In the genomic region with DNA sequence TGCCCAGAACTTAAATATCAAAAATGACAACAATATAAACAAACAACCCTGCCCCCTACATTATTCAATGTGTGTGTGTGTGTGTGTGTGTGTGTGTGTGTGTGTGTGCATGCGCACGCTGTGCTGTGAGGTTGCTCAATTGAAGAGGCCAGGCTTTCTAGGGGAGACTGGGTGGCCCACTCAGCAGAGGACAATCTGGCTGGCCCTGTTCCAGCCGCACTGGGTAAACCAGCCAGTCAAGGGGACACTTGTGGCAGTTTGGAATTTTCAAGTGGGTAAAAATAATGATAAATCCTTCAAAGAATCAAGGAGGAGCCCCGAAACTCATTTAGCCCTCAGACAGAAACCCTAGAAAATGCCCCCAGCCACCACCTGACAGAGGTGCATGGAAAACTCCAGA, we compare ENCODE assay signal across 9 mouse cellular contexts.
DNase-seq lines count a peak whose midpoint lies in the region; ATAC-seq lines count a peak whose summit lies in the region.
"Had no signal": no experiment of that assay in that cellular context is flagged by ENCODE, and none has a peak within 500 bp of the region (broad histone marks: within the 10 kb centered on the region; RNA-seq: fewer than 3 reads in every experiment).

No protein-coding gene starts in this region.

- H3K27ac ChIP-seq in heart, embryonic 13.5 days (replicated peaks) = peak overlapping the region; percentile 63; the same call in 1 of the 2 replicates
- H3K27ac ChIP-seq in heart, embryonic 10.5 days = no peak overlapping the region
- H3K27ac ChIP-seq in intestine, embryonic 15.5 days = no peak overlapping the region; the same call in 1 of the 2 replicates
- H3K27ac ChIP-seq: layer of hippocampus, adult 2 months had no signal

- H3K9me3 ChIP-seq in heart, embryonic 13.5 days = no peaks in the 10 kb centered on the region
- no peaks in the 10 kb centered on the region for H3K9me3 ChIP-seq in heart, embryonic 10.5 days
- no peaks in the 10 kb centered on the region for H3K9me3 ChIP-seq in intestine, embryonic 15.5 days

- 46% methylated on average over 4 of the region's 4 CpGs for WGBS in heart, embryonic 13.5 days
- 76% methylated on average over 4 of the region's 4 CpGs for WGBS in heart, embryonic 10.5 days
- WGBS in intestine, embryonic 15.5 days = 58% methylated on average over 4 of the region's 4 CpGs

- ATAC-seq in heart, embryonic 13.5 days (ENCODE audit: extremely low read depth, insufficient number of reproducible peaks, low FRiP score, low TSS enrichment) = no peak
- ATAC-seq in intestine, embryonic 15.5 days = peak; percentile 41; the same call in 1 of the 2 replicates

- H3K4me1 ChIP-seq in heart, embryonic 13.5 days = peaks cover 27% of the 10 kb centered on the region
- peaks cover 25% of the 10 kb centered on the region for H3K4me1 ChIP-seq in heart, embryonic 10.5 days
- H3K4me1 ChIP-seq in intestine, embryonic 15.5 days (replicated peaks) = peaks cover 14% of the 10 kb centered on the region

- H3K27me3 ChIP-seq in heart, embryonic 13.5 days (replicated peaks) = no peaks in the 10 kb centered on the region
- no peaks in the 10 kb centered on the region for H3K27me3 ChIP-seq in heart, embryonic 10.5 days (ENCODE audit: insufficient read depth, poor library complexity, severe bottlenecking)
- no peaks in the 10 kb centered on the region for H3K27me3 ChIP-seq in intestine, embryonic 15.5 days (replicated peaks)

- no peak for DNase-seq in heart, embryonic 10.5 days (ENCODE audit: low spot score)
- peak; percentile 31 for DNase-seq in retina, postnatal 1 day
- no peak for DNase-seq in retina, embryonic 14.5 days (ENCODE audit: low spot score)
- peak; percentile 73 to 85 for DNase-seq in lung, postnatal 4 days
- DNase-seq in MN1 (ENCODE audit: low spot score) = no peak
- DNase-seq in Muller cell, postnatal 12 days (ENCODE audit: inconsistent ontology term) = no peak

- no peak overlapping the region for H3K4me3 ChIP-seq in heart, embryonic 13.5 days
- H3K4me3 ChIP-seq in heart, embryonic 10.5 days = no peak overlapping the region
- no peak overlapping the region for H3K4me3 ChIP-seq in intestine, embryonic 15.5 days (replicated peaks)
- H3K4me3 ChIP-seq: layer of hippocampus, adult 2 months had no signal

- H3K9ac ChIP-seq in heart, embryonic 13.5 days = no peak overlapping the region
- no peak overlapping the region for H3K9ac ChIP-seq in intestine, embryonic 15.5 days

- H3K4me2 ChIP-seq in heart, embryonic 13.5 days = no peak overlapping the region
- no peak overlapping the region for H3K4me2 ChIP-seq in intestine, embryonic 15.5 days (replicated peaks)

- no peaks in the 10 kb centered on the region for H3K36me3 ChIP-seq in heart, embryonic 13.5 days
- no peaks in the 10 kb centered on the region for H3K36me3 ChIP-seq in heart, embryonic 10.5 days
- H3K36me3 ChIP-seq in intestine, embryonic 15.5 days = no peaks in the 10 kb centered on the region

Comparison
In these comparisons a context has a peak if more than half of its experiments do, and no peak if none do; other contexts are left out.
1. DNase-seq: peak in retina, postnatal 1 day (single experiment) and lung, postnatal 4 days (2 of 2); none in heart, embryonic 10.5 days (single experiment), retina, embryonic 14.5 days (single experiment), MN1 (single experiment) and Muller cell, postnatal 12 days (single experiment).